Mouse (Mus musculus) embryonic stem cell, embryonic (primary cell): ENCODE data around the gene Il19.

Source experiments
- CTCF ChIA-PET, 4 experiments: fragments of 300-600 bp in 2 of 4; fragments of 350-600 bp in 2 of 4; sonication (Branson Sonifier 250); formaldehyde crosslinking; loops; one replicate each; lab custom pipeline; 2022; ENCODE audit warnings: inconsistent platforms in 2 of 4; lab: Charles Lee
- POLR2A ChIA-PET, 4 experiments: fragments of 300-600 bp in 2 of 4; fragments of 350-600 bp in 2 of 4; sonication (Branson Sonifier 250); formaldehyde crosslinking; loops; one replicate each; lab custom pipeline; 2022; ENCODE audit warnings: antibody characterized with exemption in 4 of 4, inconsistent platforms in 1 of 4; lab: Charles Lee

Il19 gene

GRCm38 (mm10) chr1:130940065-130940687, at the start of gene Il19:
Gene Il19, minus strand, starts transcription at chr1:130940115.
- CTCF ChIA-PET, result no interaction called here
- POLR2A ChIA-PET, result no interaction called here

- POLR2A ChIA-PET, result no interaction called here
- CTCF ChIA-PET, result no interaction called here
Observed at GRCm38 (mm10) chr1:130989331-130989730, 49.4 kb upstream of the Il19 start.

- CTCF ChIA-PET, result interaction anchor here in 2 of 4 experiments (1.4 to 2.8 kb wide), 2 partner anchors 65 to 273 kb away, joined by 4 to 8 read pairs; no protein-coding TSS in a partner anchor
- POLR2A ChIA-PET, result no interaction called here
Observed at GRCm38 (mm10) chr1:130987418-130987817, 47.5 kb upstream of the Il19 start.

GRCm38 (mm10) chr1:130987001-130987400, 47.1 kb upstream of the Il19 start:
- CTCF ChIA-PET, result interaction anchor here in 2 of 4 experiments (1.4 to 2.8 kb wide), 2 partner anchors 66 to 273 kb away, joined by 4 to 8 read pairs; no protein-coding TSS in a partner anchor

GRCm38 (mm10) chr1:130984441-130984840, 44.5 kb upstream of the Il19 start:
- ChIA-PET POLR2A (interaction anchor here in 1 of 4 experiments (1.8 kb wide), 1 partner anchor 37 kb away, joined by 6 read pairs; no protein-coding TSS in a partner anchor), CTCF (interaction anchor here (0.6 to 2.4 kb wide), 21 partner anchors 15 to 283 kb away, joined by 3 to 29 read pairs (median 3); no protein-coding TSS in a partner anchor)

More at GRCm38 (mm10) chr1:130987001-130987400, 47.1 kb upstream of the Il19 start:
- POLR2A ChIA-PET, result no interaction called here

- POLR2A ChIA-PET, result no interaction called here
- CTCF ChIA-PET, result interaction anchor here (0.5 to 1.6 kb wide), 12 partner anchors 13 to 432 kb away, joined by 3 to 8 read pairs (median 4); no protein-coding TSS in a partner anchor
Observed at GRCm38 (mm10) chr1:130979455-130979854, 39.5 kb upstream of the Il19 start.

- CTCF ChIA-PET, result interaction anchor here in 1 of 4 experiments (0.6 kb wide), 1 partner anchor 92 kb away, joined by 3 read pairs; no protein-coding TSS in a partner anchor
Observed at GRCm38 (mm10) chr1:130963891-130964290, 24.0 kb upstream of the Il19 start.

GRCm38 (mm10) chr1:130946920-130947319, 7.0 kb upstream of the Il19 start:
- CTCF ChIA-PET, result no interaction called here
- POLR2A ChIA-PET, result no interaction called here

More at GRCm38 (mm10) chr1:130963891-130964290, 24.0 kb upstream of the Il19 start:
- POLR2A ChIA-PET, result interaction anchor here in 1 of 4 experiments (0.7 kb wide), 1 partner anchor 63 kb away, joined by 3 read pairs; no protein-coding TSS in a partner anchor

GRCm38 (mm10) chr1:130941801-130942200, 1.9 kb upstream of the Il19 start:
- ChIA-PET CTCF (interaction anchor here in 1 of 4 experiments (1.3 kb wide), 1 partner anchor 118 kb away, joined by 3 read pairs; no protein-coding TSS in a partner anchor), POLR2A (no interaction called here)

- ChIA-PET CTCF (no interaction called here), POLR2A (no interaction called here)
Observed at GRCm38 (mm10) chr1:130938192-130938591, 1.7 kb downstream of the Il19 start.

GRCm38 (mm10) chr1:130937170-130937569, 2.7 kb downstream of the Il19 start:
- CTCF ChIA-PET, result no interaction called here

GRCm38 (mm10) chr1:130936351-130936750, 3.6 kb downstream of the Il19 start:
- CTCF ChIA-PET, result no interaction called here
- POLR2A ChIA-PET, result no interaction called here

More at GRCm38 (mm10) chr1:130937170-130937569, 2.7 kb downstream of the Il19 start:
- POLR2A ChIA-PET, result no interaction called here

GRCm38 (mm10) chr1:130926484-130926883, 13.4 kb downstream of the Il19 start:
- ChIA-PET POLR2A (interaction anchor here in 1 of 4 experiments (0.6 kb wide), 1 partner anchor 112 kb away, joined by 3 read pairs; no protein-coding TSS in a partner anchor), CTCF (interaction anchor here in 1 of 4 experiments (0.7 kb wide), 1 partner anchor 309 kb away, joined by 5 read pairs; no protein-coding TSS in a partner anchor)

GRCm38 (mm10) chr1:130918323-130918980, 21.5 kb downstream of the Il19 start:
- CTCF ChIA-PET, result no interaction called here
- POLR2A ChIA-PET, result interaction anchor here in 1 of 4 experiments (0.6 kb wide), 1 partner anchor 386 kb away, joined by 3 read pairs; no protein-coding TSS in a partner anchor

GRCm38 (mm10) chr1:130911401-130912010, 28.4 kb downstream of the Il19 start, which contains the start of gene Il20:
Gene Il20, minus strand, starts transcription at chr1:130911451.
- POLR2A ChIA-PET, result no interaction called here
- CTCF ChIA-PET, result interaction anchor here in 1 of 4 experiments (0.5 kb wide), 1 partner anchor 32 kb away, joined by 4 read pairs; no protein-coding TSS in a partner anchor

GRCm38 (mm10) chr1:130902505-130902904, 37.4 kb downstream of the Il19 start:
- CTCF ChIA-PET, result no interaction called here
- POLR2A ChIA-PET, result no interaction called here

GRCm38 (mm10) chr1:130894468-130894867, 45.4 kb downstream of the Il19 start:
- ChIA-PET POLR2A (no interaction called here), CTCF (no interaction called here)

- POLR2A ChIA-PET, result interaction anchor here in 1 of 4 experiments (0.7 kb wide), 1 partner anchor 161 kb away, joined by 5 read pairs; no protein-coding TSS in a partner anchor
Observed at GRCm38 (mm10) chr1:130893329-130894040, 46.4 kb downstream of the Il19 start.

More at GRCm38 (mm10) chr1:130893329-130894040, 46.4 kb downstream of the Il19 start:
- CTCF ChIA-PET, result interaction anchor here in 2 of 4 experiments (0.7 to 1.0 kb wide), 3 partner anchors 19 to 191 kb away, joined by 3 to 4 read pairs (median 4); no protein-coding TSS in a partner anchor
